Mouse (Mus musculus) embryonic facial prominence, embryonic 15.5 days (tissue): Measurements from ENCODE around the gene Zfand5. TPM values are rescaled to one million over a fixed set of nuclear protein-coding genes. Genes with fewer than 3 reads are reported as not detected.

Experiments used
- ATAC-seq: fragments of 200-750 bp; cut with Nextera tagmentation; 2 replicates; pipeline ENCODE4 v1.8.0; 2017; ENCODE audit warnings: low read depth, moderate TSS enrichment; ENCODE audit not compliant: insufficient number of reproducible peaks, low FRiP score, low TSS enrichment
- H3K27ac ChIP-seq: fragments of 300-500 bp; sonication (generic); replicated peaks from 2 replicates; pipeline ENCODE4 v1.5.1; 2015; ENCODE audit warnings: mild to moderate bottlenecking, inconsistent platforms
- H3K27me3 ChIP-seq: fragments of 300-500 bp; sonication (generic); 2 replicates; pipeline ENCODE4 v1.6.1; 2015; ENCODE audit warnings: inconsistent platforms
- H3K36me3 ChIP-seq: fragments of 300-500 bp; sonication (generic); 2 replicates; pipeline ENCODE4 v1.6.1; 2015; ENCODE audit warnings: mild to moderate bottlenecking, inconsistent platforms
- H3K4me1 ChIP-seq: fragments of 300-500 bp; sonication (generic); 2 replicates; pipeline ENCODE4 v1.6.1; 2015; ENCODE audit warnings: inconsistent platforms
- H3K4me2 ChIP-seq: fragments of 300-500 bp; sonication (generic); replicated peaks from 2 replicates; pipeline ENCODE4 v1.6.1; 2015; ENCODE audit warnings: mild to moderate bottlenecking, inconsistent platforms
- H3K4me3 ChIP-seq: fragments of 300-500 bp; sonication (generic); replicated peaks from 2 replicates; pipeline ENCODE4 v1.5.1; 2015; ENCODE audit warnings: mild to moderate bottlenecking, inconsistent platforms
- H3K9ac ChIP-seq: fragments of 300-500 bp; sonication (generic); 2 replicates; pipeline ENCODE4 v1.6.1; 2015; ENCODE audit warnings: inconsistent platforms
- H3K9me3 ChIP-seq: fragments of 300-500 bp; sonication (generic); replicated peaks from 2 replicates; pipeline ENCODE4 v1.6.1; 2016; ENCODE audit warnings: inconsistent platforms
- WGBS: fragments of 180-500 bp; shearing (Covaris S2); methylation state at CpG from one replicate; pipeline ENCODE4 v1.1.7; 2015; 5-methylcytosine and 5-hydroxymethylcytosine counted together
- polyA plus RNA-seq: library from polyadenylated mRNA; unstranded; fragments of >200 nt; fragmentation: Nextera tagmentation; extraction: Ambion mirVana; gene quantifications from 2 replicates; pipeline ENCODE4 v1.2.1, GENCODE M21; 2015

Gene Zfand5
- polyA plus RNA-seq, 1 experiment from 2014 or later = 117 TPM

DNA sequence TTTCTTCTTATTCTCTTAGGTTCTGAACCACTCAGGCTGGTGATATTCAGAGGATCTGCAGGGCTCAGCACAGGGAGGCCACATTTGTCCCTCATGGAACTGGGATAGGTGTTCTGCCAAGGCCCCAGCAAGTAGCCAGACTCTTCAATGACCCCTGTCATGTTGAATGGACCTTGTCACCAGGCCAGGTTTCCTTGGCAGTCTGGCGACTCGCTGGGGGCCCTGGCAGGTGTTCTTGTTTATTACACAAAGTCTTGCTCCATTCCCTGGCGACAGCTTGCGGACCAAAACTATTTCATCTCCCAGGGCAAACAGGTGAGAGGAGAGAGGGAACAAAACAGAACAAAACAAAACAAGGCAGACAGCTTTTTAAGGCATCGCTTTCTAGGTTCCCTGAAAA, 57.7 kb downstream of the Zfand5 start:
- ATAC-seq = no peak
- WGBS = 46% methylated on average over 5 of the region's 5 CpGs

DNA sequence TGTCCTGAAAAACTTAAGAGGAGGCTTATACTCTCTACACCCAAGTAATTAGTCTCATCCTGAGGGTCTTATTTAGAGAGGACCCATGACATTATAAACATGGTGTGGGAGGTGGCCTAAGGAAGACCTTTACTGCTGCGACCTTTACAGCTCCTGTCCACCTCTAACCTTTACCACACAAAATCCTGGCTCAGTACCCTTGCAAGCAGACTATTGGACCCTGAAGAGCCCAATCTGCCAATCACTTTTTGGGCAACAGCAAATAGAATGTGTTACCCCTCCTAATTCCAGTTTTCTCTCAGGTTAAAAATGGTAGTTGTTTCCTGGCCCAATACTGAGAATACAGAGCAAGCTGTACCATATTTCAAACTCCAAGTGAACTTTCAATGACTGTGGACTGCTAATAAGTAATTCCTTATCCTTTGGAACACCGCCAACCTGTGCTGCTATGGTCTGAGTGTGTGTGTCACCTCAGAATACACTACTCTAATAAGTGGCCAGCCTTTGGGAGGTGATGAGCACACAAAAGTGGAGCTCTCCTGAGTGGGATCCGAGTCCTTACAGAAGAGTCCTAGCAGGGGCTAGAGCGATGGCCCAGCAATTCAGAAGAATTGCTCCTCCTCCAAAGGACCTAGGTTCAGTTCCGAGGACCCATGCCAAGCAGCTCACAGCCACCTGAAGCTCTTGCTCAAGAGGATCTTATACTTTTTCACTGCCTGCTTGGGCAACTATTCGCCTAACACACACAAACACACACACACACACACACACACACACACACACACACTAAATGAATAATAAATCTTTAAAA, 58.4 kb downstream of the Zfand5 start:
- H3K4me2 ChIP-seq = no peak overlapping the region
- H3K36me3 ChIP-seq = no peaks in the 10 kb centered on the region
- no peak overlapping the region for H3K27ac ChIP-seq
- no peaks in the 10 kb centered on the region for H3K4me1 ChIP-seq
- no peak overlapping the region for H3K4me3 ChIP-seq
- ATAC-seq = no peak
- no peaks in the 10 kb centered on the region for H3K9me3 ChIP-seq
- H3K9ac ChIP-seq = no peak overlapping the region
- H3K27me3 ChIP-seq = no peaks in the 10 kb centered on the region
- WGBS = 82% methylated on average over 6 of the region's 6 CpGs

More for the DNA sequence above, 57.7 kb downstream of the Zfand5 start:
- H3K4me3 ChIP-seq = no peak overlapping the region
- H3K4me2 ChIP-seq = no peak overlapping the region
- H3K4me1 ChIP-seq = no peaks in the 10 kb centered on the region
- H3K36me3 ChIP-seq = no peaks in the 10 kb centered on the region
- H3K9ac ChIP-seq = no peak overlapping the region
- H3K27ac ChIP-seq = no peak overlapping the region
- no peaks in the 10 kb centered on the region for H3K9me3 ChIP-seq
- no peaks in the 10 kb centered on the region for H3K27me3 ChIP-seq

DNA sequence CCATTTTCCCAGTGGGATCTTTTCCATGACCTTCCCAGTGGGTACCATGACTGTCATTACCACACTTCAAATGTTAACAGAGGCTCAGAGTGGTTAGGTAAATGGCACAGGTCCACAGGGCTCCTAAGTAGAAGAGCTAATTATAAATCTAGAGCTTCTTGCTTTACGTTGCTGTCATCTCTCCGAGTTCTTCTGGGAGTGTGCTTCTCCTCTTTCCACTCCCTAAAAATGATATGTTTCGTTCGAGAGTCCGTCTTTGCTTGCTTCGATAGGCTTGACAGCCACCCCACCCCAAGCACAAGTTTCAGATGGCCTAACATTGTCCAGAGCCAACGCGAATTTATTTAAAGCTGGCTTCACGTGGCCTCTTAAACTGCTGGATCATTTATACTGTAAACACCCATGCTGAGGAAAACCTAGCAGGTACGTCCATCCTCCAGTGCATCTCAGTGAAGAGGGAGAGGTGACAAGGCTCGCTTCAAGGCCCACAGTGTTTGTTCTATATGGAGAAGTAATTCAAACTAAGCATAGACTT, 59.6 kb downstream of the Zfand5 start:
- H3K9me3 ChIP-seq = no peaks in the 10 kb centered on the region
- no peak overlapping the region for H3K9ac ChIP-seq
- no peak overlapping the region for H3K27ac ChIP-seq
- H3K4me3 ChIP-seq = no peak overlapping the region
- H3K4me2 ChIP-seq = no peak overlapping the region
- H3K36me3 ChIP-seq = no peaks in the 10 kb centered on the region
- ATAC-seq = no peak
- 78% methylated on average over 11 of the region's 11 CpGs for WGBS
- H3K27me3 ChIP-seq = no peaks in the 10 kb centered on the region
- H3K4me1 ChIP-seq = no peaks in the 10 kb centered on the region

Other genes with a start within 250 kb of the Zfand5 start
- 0.42 and 0.49 TPM in 2 replicates for gene Gda, start 201.2 kb downstream of the Zfand5 start, polyA plus RNA-seq